Mouse (Mus musculus): ENCODE results near the gene Pafah2. TPM values are rescaled to one million over a fixed set of nuclear protein-coding genes. Genes with fewer than 3 reads are reported as not detected.
A peak's percentile ranks its signal among the peaks of the same experiment; 100 is the strongest.

Pafah2 gene
- total RNA-seq, 2 experiments from 2014 or later: 11.3 to 12.9 TPM

DNA sequence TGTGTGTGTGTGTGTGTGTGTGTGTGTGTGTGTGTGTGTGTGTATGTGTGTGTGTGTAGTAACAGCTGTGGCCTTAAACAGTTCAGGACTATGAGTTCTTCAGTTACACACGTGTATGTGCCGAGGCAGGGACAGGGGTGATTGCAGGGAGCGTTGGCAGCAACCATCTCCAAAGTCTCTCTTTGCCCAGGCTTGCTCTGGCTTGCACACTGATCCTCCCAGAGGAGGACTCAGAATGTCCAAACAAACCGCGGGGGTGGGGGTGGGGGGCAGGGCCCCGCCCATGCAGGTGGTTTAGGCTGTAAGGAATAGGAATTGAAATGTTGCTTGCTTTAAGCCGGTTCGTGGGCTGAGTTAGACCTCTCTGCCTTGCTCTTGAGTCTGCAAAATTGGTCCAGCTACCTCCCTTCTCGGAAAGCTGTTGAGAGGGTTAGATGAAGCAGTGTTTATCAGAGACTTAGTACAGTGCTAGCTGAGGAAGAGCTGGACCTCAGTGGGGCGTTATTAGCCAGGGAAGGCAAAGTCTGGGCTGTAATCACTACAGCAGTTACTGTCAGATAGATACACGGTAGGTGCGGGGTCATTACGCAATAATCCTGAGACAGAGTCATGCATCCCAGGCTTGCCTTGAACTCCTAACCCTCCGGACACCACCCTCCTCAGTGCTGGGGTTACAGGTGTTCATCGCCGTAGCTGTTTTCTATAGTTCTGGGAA lies 5.9 kb downstream of the Pafah2 start:
- intact Hi-C loops (cut with DNase I): loop anchor here (5.0 kb wide), 1 partner anchor 35 kb away; no protein-coding TSS in a partner anchor
- no peak for DNase-seq (ENCODE audit: extremely low spot score in 1 of 2, low spot score in 2 of 2)

DNA sequence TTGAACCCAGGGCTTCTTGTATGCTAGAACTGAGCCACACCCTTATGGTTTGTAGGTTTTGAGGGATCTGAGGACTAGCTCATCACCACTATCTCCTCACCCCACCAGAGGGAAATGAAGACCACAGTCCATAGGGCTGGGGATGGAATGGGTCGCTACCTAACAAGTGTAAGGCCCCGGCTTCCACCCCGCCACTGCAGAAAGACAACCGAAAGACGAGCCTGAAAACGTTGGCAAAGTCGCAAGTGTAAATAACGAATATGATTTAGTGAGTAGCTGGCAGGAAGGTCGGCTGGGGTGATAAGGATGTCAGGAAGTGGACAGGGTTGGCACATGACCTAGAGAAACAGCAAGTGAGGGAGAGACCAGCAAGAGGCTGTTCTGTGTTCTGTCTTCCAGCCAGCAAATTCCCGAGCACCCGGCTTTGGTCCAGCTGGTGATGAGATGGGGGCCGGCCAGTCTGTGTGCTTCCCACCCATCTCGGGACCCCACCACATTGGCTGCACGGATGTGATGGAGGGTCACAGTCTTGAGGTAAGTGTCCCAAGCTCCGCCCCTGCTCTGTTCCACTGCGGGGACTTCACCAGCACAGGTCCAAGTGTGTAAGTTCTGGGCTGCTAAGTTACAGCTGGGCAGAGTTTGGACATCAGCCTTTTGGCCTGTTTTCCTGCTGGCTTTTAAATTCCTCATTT lies 6.6 kb downstream of the Pafah2 start:
- peak in 1 of 2 experiments; percentile 67 for DNase-seq (ENCODE audit: extremely low spot score in 1 of 2, low spot score in 2 of 2)
- intact Hi-C loops (cut with DNase I): loop anchor here (5.0 kb wide), 1 partner anchor 35 kb away; no protein-coding TSS in a partner anchor

DNA sequence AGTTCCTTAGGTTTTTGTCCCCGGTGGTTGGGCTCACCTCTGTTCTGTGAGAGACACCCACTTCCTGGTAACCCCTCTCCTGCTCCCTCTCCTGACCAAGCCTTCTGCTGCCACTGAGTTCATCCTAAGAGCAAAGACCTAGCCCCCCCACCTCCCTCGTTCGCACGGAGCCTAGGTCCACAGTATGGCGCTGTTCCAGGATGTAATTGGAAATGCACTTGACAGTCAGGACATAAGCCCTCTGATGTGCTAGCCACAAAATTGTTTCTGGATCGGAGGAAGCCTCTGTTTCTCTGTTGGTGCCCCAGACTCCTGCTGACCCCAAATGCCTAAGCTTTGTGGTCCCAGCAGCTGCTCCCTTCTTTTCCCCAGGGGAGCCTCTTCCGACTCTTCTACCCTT lies 7.6 kb downstream of the Pafah2 start:
- no peak for DNase-seq (ENCODE audit: extremely low spot score in 1 of 2, low spot score in 2 of 2)
- intact Hi-C loops (cut with DNase I): loop anchor here (5.0 kb wide), 1 partner anchor 34 kb away; no protein-coding TSS in a partner anchor

- no peak for DNase-seq (ENCODE audit: extremely low spot score in 1 of 2, low spot score in 2 of 2)
- intact Hi-C loops (cut with DNase I): no loop called here
Observed at GRCm38 (mm10) chr4:134409286-134409685, 13.2 kb downstream of the Pafah2 start.

DNA sequence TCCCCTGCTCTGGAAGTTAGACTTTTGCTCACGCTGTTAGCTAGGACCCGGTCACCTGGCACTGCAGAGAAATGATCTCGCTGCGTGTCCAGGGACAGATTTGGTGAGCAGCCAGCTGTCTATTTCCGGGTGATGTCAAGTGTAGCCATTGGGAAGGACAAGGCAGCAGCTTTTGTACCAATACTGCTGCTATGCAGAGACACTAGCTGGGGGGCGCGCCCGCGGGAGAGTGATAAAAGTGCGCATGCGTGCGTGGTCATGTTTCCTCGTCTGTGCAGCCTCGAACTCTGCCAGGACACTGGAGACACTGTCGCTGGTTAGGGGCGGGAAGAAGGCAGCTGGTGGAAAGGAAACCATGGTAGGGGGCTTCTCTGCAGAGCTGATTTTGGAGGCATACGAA lies 20.1 kb downstream of the Pafah2 start:
- DNase-seq (ENCODE audit: extremely low spot score in 1 of 2, low spot score in 2 of 2): peak in 1 of 2 experiments; percentile 66
- intact Hi-C loops (cut with DNase I): no loop called here

- peak in 1 of 2 experiments; percentile 55 for DNase-seq (ENCODE audit: extremely low spot score in 1 of 2, low spot score in 2 of 2)
- intact Hi-C loops (cut with DNase I): no loop called here
Observed at GRCm38 (mm10) chr4:134416602-134417001, 20.5 kb downstream of the Pafah2 start.

DNA sequence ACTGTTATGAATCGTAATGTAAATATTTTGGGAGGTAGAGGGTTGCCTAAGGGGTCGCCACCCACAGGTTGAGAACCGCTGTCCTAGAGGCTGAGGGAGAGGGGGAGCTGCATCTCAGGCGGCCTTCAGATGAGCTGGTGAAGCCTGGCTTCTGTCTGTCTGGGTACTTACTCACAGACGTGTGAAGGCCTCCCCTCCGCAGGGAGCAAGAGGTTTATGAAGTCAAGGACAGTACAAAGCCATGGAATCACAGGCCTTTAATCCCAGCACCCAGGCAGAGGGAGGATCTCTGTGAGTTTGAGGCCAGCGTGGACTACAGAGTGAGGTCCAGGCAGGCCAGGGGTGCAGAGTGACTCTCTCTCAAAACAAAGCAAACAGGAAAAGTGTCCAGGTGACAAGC lies 21.0 kb downstream of the Pafah2 start:
- intact Hi-C loops (cut with DNase I): no loop called here

DNA sequence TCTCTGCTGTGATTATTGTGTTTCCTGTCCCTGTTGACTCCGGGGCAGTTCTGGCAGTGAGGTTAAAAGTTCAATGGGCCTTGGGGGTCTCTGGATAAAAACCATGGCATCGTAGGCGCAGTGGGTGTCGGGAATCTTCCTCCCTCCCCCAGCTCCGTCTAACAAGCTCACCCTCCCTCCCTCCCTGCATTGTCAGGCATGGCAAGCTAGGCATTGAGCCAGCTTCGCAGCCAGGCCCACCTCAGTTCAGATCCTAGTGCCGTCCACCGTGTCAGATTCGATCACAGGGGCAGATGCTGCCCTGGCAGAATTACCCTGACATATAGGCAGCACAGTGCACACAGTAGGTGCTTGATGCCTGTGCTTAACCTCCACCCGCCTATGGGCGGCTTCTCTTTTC lies 25.9 kb downstream of the Pafah2 start:
- intact Hi-C loops (cut with DNase I): no loop called here
- no peak for DNase-seq (ENCODE audit: extremely low spot score in 1 of 2, low spot score in 2 of 2)

More for the DNA sequence above, 21.0 kb downstream of the Pafah2 start:
- DNase-seq (ENCODE audit: extremely low spot score in 1 of 2, low spot score in 2 of 2): no peak

- no peak for DNase-seq (ENCODE audit: extremely low spot score in 1 of 2, low spot score in 2 of 2)
- intact Hi-C loops (cut with DNase I): no loop called here
Observed at GRCm38 (mm10) chr4:134423949-134424348, 27.8 kb downstream of the Pafah2 start.

DNA sequence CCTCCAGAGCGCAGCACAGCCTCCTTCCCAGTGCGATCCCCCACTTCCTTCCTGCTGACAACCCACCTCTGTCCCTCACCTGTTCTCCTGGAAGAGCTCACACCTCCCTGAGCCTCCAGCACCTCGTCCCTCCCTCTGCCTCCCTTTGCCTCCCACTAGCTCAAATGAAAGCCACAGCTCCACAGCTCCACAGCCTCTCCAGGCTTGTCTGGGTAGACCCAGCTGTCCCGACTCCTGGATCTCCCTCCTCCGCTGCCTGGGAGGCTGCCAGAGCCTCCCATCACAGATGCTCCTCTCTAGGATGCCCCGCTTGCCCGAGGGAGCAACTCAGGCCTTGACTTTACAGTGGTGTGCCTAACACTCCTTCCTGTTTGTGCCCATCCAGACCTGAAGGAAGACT lies 29.0 kb downstream of the Pafah2 start:
- no peak for DNase-seq (ENCODE audit: extremely low spot score in 1 of 2, low spot score in 2 of 2)
- intact Hi-C loops (cut with DNase I): no loop called here

DNA sequence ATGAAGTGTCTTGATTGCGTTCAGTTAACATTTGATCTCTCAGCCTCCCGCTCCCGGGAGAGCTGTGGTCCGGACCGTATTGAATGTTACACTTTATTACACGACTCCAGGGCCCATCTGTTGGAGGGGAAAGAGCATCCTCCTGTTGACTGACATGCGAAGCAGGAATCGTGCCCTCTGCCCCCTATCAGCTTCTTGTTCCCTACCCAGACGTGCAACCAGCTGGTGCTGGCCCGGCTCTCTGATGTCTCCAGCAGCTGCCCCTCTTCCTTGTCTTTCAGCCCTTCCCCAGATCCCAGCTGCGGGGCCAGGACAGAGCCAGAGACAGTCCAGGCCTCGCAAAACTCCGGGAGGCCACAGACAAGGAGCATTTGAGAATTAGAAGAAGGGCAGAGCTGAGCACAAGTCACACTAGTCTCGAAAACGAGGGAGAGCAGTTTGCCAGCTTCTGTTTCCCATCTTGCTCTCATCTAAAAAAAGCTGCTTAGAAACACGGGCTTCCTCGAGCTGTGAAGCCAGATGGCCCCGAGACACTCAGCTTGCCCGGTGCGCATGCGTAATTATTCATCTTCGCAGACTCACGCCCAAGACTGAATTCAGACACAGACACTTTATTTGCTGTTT lies 34.4 kb downstream of the Pafah2 start:
- intact Hi-C loops (cut with DNase I): no loop called here
- peak; percentile 84 to 95 for DNase-seq (ENCODE audit: extremely low spot score in 1 of 2, low spot score in 2 of 2)

DNA sequence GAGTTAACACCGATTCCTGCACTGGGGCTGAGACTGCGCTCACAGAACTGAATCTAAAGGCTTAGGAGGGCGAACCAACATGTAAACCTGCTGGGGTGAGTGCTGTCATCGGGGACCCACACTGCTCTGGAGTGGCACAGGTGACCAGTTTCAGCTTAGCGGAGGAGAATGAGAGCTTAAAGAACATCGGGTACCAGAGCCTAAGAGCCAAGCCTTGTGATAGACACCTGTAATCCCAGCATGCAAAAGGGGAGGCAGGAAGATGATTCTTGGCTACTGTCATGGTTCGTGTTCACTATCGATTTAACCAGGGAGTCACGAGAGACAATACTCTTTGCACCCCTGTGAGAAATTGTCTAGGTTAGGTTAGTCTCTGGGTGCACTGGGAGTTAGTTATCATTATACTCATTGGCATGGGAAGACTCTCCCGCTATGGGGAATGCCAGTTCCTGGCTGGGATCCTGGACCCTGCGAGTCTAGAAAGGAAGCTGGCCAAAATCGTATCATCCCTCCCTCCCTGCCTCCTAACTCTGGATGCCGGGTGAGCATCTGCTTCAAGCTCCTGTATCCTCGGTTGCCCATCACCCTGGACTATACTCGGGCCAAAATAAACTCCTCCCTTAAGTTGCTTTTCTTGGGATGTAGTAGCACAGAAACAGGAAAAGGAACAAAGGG lies 36.7 kb downstream of the Pafah2 start:
- peak in 1 of 2 experiments; percentile 44 for DNase-seq (ENCODE audit: extremely low spot score in 1 of 2, low spot score in 2 of 2)
- intact Hi-C loops (cut with DNase I): no loop called here

DNA sequence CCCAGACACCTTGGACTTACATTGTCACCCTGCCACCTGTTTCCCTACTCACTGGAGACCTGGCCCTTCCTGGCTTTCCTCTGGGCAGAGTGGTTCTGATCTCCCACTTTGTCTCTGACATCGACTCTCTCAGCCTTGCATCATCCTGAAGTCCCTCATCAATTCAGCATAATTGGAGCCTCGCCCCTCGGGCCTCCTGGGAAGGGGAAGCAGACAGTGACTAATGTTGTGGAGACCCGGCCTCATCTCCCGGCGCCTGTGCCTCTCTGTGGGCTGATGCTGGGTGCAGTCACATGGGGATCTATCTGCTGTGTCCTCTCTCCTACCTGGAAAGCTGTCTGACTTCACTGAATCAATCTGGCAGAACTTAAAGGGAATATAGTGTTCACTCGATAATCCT lies 40.1 kb downstream of the Pafah2 start:
- intact Hi-C loops (cut with DNase I): loop anchor here (5.0 kb wide), 1 partner anchor 34 kb away; no protein-coding TSS in a partner anchor
- no peak for DNase-seq (ENCODE audit: extremely low spot score in 1 of 2, low spot score in 2 of 2)

DNA sequence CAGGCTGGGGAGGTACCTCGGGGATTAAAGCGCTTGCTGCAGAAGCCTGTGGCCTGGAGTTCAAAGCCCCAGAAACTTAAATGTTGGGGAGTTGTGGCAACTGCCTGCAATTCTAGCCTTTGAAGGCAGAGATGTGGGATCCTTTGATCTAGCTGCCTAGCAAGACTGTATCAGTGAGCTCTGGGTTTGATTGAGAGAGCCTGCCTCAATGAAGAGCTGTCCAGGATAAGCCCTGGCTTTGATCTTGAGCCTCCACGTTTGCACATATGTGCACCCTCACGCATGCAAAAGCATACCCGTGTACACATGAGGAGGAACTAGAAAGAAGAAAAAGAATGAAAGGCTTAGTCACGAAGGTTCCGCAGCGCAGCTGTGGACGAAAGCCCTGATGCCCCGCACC lies 40.5 kb downstream of the Pafah2 start:
- intact Hi-C loops (cut with DNase I): loop anchor here (5.0 kb wide), 1 partner anchor 34 kb away; no protein-coding TSS in a partner anchor
- DNase-seq (ENCODE audit: extremely low spot score in 1 of 2, low spot score in 2 of 2): no peak

DNA sequence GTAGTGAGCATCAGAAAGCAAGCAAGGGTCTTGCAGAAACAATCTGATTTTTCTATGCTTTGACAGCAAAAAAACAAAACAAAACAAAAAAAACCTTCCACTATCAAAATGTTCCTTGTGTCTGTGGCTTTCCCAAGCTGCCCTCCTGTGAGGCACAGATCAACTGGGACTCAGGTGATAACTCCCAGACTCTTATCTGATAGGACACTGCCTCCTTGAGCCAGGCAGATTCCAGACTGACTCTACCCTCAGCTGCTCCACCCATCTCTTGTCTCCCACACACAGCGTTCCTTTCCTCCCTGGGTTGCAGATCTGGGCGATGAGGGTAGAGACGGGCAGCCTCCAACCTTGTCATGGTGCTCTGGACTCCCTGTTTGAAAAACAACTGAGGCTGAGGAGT lies 43.0 kb downstream of the Pafah2 start:
- no peak for DNase-seq (ENCODE audit: extremely low spot score in 1 of 2, low spot score in 2 of 2)
- intact Hi-C loops (cut with DNase I): loop anchor here (5.0 kb wide), 1 partner anchor 37 kb away; no protein-coding TSS in a partner anchor

GRCm38 (mm10) chr4:134439919-134440318 lies 43.8 kb downstream of the Pafah2 start:
- intact Hi-C loops (cut with DNase I): loop anchor here (5.0 kb wide), 1 partner anchor 38 kb away; no protein-coding TSS in a partner anchor
- DNase-seq (ENCODE audit: extremely low spot score in 1 of 2, low spot score in 2 of 2): no peak

GRCm38 (mm10) chr4:134442216-134442615 lies 46.1 kb downstream of the Pafah2 start:
- no peak for DNase-seq (ENCODE audit: extremely low spot score in 1 of 2, low spot score in 2 of 2)
- intact Hi-C loops (cut with DNase I): no loop called here

- intact Hi-C loops (cut with DNase I): no loop called here
- no peak for DNase-seq (ENCODE audit: extremely low spot score in 1 of 2, low spot score in 2 of 2)
Observed at GRCm38 (mm10) chr4:134443589-134443988, 47.5 kb downstream of the Pafah2 start.

DNA sequence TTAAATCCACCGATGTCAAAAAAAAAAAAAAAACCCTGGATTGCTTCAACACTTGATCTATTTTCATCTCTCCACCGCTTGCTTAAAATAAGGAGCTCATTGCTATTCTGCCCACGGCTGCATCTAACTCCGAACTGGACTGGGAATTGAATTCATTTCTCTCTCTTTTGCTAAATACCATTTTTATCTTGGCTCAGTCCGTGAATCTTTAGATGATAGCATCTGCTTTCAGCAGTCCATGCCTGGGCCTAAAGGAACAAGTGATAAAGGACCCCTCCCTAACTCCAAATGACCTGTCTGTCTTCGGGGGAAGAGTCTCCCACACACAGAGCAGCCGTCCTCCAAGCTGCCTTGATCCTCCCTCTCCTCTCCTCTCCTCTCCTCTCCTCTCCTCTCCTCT lies 48.8 kb downstream of the Pafah2 start:
- peak in 1 of 2 experiments; percentile 71 for DNase-seq (ENCODE audit: extremely low spot score in 1 of 2, low spot score in 2 of 2)
- intact Hi-C loops (cut with DNase I): no loop called here
